Mouse (Mus musculus) embryo, embryonic 11.5 days (tissue): ENCODE measurements around the gene Zbtb17.

ENCODE experiments used
- DNase-seq: peaks from one replicate; pipeline ENCODE4 v3.0.0-alpha.2; 2012; ENCODE audit warnings: low read depth, low spot score

The Zbtb17 gene

DNA sequence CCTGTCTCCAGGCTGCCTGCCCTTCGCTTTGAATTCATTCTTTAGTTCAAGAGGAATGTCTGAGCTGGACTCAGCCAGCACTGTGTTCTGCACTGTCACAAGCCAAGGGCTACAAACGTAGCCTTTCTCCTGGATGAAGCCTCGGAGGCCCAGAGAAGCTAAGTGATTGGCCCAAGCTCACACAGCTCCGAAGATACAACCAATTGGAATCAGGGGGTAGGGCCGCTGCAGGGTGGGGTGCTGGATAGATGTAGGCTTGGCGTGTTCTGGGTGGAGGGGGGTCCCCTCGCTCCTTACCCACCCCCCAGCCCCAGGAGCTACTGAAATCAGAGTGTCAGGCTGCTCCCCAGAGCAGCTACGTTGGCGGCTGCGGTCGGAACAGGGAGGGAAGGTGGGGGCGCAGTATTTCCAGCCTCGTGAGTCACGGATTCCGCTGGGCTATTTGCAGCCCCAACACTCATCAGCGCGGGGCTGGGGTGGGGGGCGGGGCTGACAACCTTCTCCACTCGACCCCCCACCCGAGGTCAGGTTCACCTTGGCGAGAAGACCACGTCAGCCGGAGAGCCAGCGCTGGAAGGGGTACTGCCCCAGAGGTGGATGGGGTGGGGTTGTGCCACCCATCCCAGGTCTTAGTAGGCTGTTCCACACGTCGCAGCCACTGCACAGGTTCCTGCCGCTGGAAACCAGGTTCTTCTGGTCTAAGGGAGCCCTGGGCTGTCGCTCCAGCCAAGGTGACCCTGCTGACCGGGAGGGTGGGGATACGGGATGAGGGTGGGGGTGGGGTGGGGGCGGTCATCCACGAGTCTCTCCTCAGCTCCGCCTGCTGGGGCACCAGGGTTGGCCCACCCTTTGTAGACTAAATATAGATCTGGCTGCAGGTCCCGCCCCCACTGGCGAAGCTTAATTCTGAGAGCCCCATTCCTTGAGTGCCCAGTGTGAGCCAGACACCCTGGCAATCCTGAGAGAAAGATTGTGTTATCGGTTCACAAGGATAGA is 18.7 kb upstream of the Zbtb17 start:
- DNase-seq, result no peak

DNA sequence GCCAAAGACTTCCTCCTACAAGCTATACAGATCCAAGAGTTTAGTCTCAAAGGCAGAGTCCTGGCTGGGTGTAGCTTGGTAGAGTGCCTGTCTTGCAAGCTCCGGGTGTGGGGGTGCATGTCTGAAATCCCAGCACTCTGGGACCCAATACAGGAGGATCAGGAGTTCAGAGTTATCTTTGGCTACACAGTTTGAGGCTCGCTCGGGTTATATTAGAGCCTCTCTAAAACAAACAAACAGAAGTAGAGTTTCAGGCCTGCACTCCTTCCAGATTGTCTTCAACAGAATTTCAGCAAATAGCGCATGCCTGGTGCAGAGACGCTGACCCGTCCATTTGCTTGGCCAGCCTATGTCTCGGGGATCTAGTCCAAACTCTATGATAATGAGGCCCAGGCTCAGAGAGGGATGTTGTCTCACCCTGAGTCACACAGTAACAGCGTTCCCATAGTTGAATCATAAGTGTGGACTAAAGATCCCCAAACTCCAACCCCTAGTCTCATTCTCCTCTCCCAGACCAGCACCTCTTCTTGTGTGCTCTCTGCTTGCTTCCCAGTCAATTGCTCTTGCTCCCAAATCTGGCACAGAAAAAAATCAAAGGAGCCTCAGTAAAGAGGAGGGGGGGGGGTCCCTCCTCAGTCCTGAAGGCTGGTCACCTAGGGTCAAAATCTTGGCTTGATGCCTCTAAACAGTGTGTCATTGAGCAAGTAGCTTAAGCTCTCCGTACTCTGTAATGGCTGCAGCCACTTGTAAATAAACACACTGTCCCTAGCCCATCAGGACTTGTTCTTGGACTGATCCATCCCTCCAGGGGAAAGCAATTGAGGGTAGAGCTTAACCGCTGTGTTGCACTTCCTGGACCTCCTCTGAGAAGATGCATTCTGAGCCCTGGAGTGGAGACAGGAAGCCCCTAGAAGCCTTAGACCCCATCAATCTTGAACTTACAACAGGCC is 17.4 kb upstream of the Zbtb17 start:
- no peak for DNase-seq

DNA sequence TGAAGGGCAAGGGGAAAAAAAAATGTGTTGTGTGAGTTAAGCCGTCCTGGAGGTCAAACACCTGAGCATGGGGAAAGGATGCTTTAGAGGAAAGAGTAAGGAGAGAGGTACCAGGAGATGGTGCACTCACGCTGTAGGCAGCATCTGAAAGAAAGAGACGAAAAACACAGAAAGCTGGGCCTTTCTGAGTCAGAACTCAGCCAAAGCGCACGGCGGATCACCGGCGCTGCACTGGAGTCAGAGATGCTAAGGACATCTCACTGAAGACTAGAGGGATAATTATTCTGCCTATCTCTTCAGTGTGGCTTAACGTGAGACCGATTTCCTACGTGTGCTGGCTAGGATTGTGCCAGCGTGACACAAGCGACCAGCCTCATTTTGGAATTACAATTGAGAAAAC is 16.5 kb upstream of the Zbtb17 start:
- DNase-seq, result no peak

DNA sequence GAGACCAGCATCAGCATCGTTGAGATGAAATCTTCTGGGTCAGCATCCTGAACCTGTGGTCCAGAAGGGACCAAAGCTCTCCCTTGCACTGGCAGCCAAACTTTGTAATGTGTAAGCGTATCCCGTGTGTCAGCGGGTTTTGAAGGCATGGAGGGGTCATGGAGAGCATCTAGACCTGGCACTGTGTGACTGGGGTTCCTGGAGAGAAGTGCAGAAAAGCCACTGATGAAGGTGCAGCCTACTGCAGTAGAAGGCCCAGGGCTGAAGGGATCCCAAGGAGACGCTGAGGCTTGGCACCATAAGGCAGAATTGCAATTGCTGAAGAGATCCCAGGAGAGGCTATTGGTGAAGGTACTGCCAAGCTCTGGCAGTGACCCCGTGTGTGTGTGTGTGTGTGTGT is 15.1 kb upstream of the Zbtb17 start:
- DNase-seq, result no peak

DNA sequence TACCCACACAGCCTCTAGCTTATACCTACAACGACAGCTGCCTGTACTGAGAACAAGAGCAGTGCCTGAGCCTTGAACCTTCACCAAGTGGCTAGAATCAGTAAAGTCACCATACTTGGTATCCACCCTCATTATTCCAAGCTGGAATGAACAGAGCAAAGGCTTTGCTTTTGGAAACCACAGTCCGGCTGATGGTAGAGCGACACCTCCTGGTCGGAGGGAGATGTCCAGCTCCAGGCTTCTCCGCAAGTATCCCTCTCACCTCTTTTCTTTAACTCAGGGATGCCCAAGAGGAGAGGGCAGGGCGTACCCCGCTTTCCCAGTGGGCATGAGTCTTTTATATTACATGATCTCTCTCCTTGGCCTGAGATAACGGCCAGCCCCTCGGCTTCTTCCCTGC is 14.6 kb upstream of the Zbtb17 start:
- no peak for DNase-seq

DNA sequence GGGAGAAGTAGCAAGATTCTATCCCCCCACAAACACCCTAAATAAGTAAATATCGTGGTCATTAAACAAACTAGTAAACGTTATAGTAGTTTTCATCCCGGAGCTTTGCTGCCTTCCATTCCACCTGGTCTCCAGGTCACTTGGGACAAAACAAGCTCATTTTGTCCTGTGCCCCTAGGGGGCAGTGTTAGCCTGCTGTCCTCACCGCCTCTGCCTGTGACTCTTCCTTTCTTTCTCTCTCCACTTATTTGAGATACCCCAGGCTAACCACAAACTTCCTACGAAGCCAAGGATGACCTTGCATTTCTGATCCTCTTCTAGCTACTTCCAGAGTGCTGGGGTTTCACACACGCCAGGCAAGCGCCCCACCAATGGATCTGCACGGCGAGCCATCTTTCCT is 13.5 kb upstream of the Zbtb17 start:
- peak; percentile 40 for DNase-seq

DNA sequence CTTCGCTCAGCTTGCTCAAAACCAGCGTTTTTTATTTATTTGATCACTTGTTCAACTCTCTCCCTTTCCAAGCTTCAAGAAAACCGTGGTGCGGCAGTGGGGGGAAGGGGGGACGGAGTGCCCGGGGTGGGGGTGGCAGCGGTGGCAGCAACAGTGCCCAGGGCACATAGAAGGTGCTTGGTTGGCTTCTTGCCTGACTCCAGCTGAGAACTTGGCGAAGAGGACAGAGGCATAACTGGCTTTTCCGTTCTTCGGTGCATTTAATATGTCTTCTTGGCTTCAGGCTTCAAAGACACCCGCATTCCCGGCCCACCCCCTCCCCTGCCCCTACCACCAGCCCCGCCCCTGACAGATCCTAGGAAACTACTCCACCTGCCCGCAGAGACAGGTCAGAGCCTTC is 11.8 kb upstream of the Zbtb17 start:
- no peak for DNase-seq

DNA sequence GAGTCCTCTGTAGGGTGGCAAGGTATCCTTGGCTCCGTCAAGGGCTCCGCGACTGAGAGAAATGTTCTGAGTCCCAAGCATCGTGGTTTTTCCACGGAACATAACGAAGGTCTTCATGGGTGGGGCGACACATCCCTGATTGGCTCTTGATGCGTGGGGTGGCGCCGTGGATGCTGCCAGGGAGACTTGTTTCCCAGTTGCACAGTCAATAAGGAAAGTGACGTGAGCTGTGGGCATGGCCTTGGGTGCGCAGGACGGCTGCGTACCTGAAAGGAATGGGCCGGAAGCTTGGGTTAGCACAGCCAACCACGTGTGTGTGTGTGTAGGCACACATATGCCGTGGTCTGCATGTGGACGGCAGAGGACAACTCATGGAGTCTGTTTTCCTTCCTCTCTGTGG is 11.3 kb upstream of the Zbtb17 start:
- DNase-seq, result no peak

DNA sequence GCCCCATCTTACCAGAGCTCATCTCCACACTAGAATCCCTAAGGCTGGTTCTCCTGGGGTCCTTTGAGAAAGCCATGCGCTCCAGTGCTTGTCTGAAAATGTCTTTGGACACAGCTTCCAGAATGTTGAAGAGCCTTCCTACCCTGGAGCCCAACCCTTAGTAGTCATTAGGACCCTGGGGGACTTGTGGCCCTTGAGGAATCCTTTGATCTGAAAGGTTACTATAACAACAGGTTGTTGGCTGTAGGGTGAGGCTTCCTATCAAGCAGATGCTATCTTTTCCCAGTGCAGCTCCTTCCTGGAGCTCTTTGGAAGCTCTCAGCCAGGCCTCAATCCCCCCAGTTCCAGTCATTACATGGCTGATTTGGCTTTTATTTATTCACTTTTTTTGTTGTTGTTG is 8.5 kb upstream of the Zbtb17 start, which contains the start of gene Srarp:
Srarp (minus strand) TSS at position 132 of the 400 bp plus-strand sequence.
- no peak for DNase-seq

DNA sequence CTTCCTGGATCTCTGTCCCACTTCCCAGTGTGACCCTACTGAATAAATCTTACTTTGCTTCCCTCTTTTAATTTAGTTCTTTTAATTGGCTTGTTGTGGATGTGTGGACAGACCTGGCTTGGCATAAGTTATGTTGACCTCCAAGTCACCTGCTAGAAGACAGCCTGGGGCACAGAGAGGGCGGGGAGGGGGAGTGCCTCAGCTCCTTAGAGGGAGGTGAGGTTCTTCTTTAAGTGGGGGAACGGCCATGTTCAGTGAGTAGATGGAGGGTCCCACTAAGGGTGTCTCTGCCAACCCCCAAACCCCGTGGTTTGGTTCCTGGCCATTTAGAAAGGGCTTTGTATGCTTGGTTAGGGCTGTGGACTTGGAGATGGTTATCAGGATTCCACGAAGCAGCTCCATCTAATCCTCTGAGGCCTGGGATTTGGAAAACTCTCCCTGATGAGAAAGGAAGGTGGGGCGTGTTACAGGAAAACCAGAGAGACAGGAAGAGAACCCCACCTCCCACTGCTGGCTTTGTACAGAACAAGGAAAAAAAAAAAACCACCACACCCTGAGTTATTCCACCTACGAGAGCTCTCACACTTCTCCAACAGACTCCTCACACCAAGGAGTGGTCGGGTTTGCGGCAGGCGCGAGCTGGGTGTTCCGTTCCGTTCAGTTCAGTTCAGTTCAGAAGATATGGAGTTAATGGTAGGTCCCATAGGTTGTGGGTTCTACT is 5.2 kb upstream of the Zbtb17 start:
- no peak for DNase-seq

DNA sequence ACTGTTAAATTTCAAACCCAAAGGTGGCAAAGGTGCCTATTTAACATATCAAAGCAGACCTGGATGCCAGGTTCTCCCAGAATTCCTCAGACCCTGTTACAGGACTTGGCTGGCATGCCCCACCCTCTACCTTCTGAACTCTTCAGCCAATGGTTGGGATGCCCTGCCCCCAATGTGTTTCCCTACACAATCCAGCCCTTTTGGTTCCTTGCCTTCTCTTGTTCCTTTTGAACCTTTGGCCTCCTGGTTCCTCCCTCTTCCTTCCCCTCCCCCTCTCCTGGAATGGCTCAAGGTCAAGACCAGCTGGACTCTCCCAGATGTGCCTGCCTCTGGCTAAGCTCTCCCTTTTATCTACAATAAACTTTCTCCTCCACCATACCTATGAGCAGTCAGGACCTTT is 3.6 kb upstream of the Zbtb17 start:
- no peak for DNase-seq

DNA sequence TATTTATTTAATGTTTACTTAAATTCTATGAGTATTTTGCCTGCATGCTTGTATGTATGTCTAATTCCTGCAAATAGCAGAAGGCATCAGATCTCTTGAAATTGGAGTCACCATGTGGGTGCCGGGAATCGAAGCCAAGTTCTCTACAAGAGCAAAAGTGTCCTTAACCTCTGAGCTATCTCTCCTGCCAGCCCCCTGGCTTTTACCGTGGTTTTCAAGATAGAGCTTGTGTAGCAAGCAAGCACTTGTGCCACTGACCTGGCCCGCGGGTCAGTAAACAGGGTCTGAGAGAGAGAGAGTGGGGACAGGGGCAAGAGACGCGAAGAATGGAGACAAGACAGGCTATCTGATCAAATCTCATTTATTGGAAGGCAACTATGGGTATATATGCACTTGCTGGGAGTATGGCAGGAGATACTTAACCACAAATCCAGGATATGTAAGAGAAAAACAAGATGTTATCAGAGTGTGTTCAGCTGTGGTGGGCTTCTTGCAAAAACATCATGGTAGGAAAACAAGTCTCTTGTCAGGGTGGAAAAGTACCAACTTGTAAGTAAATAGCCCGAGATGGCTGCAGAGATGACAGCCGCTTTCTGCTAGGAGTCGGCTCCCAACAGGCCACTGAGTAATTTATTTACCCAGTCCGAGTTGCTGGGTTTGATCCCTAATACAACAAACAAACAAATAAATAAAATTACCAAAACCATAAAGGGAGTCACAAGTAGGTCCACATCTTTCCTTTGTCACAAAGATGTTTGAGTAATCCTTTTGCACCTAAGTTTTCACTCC is 619 bp upstream of the Zbtb17 start:
- no peak for DNase-seq

DNA sequence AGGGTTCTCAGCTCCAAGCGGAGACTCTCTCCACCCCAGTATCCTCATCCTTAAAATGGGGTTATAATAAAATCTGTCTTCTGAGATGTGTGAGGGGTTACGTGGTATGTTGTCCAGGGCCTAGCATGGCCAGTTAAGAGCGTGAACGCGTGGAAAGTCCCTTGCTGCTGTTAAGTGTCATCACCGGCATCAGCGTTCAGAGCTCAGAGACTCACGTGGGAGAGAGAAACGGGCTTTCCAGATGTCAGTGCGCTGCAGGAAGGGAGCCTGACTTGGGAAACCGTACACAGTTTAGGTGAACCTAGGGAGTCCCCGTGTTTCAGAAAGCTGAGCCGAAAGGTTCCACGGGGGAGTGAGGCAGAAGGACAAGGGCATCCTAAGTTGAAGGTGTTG is 870 bp downstream of the Zbtb17 start:
- DNase-seq, result no peak

DNA sequence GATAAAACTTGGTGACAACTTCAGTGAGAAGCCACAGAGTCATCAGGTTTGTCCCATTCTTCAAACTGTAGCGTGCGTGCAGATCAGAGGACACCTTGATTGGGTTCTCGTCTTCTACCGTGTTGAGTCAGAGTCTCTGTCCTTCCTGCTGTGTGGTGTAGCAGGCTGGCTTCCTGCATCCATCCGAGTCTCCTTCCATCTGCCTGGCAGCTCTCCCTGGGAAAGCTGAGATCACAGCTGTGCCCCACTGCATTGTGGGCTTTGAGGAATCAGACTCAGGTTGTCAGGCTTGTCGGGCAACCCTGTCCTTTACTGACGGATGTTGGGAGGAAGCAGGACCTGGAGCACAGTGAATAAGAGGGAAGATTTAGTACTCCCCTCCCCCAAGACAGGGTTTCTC is 1.8 kb downstream of the Zbtb17 start:
- no peak for DNase-seq

DNA sequence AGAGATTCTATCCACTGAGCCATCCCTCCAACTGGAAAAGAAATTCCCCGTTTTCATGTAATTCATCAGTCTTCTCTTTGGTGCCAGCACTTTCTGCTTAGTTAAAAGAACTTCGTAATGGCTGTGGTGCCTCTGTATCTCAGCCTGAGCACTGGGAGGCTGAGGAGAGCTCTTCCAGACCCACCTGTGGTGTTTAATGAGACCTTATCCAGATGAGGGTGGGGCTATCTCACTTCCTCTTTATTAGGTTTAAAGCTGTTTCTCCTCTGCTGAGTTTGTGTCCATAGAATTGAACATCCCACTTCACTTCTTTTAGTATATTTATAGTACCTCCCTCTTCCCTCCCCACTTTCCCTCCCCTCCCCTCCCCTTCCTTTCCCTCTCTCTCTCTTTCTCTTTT is 6.8 kb downstream of the Zbtb17 start:
- DNase-seq, result no peak

DNA sequence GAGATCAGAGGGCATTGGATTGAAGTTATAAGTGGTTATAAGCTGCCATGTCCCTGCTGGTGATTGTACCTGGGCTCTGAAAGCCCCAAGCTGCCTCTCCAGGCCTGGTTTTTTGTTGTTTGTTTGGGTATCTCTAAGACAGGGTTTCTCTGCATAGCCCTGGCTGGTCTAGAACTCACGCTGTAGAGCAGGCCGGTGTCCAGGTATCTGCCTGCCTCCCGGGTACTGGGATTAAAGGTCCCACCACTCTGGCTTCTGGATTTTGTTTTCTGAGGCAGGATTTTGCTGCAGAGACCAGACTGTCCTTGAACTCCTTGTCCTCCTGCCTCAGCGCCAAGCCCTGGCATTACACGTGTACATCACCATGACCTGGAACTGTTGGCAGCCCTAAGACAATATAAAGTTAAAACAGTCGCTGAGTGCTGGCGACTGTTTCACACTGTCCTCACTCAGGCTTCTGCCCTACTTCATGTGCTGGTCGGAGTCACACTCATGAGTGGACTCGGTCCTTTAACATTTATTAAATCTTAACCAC is 7.5 kb downstream of the Zbtb17 start:
- DNase-seq, result no peak

DNA sequence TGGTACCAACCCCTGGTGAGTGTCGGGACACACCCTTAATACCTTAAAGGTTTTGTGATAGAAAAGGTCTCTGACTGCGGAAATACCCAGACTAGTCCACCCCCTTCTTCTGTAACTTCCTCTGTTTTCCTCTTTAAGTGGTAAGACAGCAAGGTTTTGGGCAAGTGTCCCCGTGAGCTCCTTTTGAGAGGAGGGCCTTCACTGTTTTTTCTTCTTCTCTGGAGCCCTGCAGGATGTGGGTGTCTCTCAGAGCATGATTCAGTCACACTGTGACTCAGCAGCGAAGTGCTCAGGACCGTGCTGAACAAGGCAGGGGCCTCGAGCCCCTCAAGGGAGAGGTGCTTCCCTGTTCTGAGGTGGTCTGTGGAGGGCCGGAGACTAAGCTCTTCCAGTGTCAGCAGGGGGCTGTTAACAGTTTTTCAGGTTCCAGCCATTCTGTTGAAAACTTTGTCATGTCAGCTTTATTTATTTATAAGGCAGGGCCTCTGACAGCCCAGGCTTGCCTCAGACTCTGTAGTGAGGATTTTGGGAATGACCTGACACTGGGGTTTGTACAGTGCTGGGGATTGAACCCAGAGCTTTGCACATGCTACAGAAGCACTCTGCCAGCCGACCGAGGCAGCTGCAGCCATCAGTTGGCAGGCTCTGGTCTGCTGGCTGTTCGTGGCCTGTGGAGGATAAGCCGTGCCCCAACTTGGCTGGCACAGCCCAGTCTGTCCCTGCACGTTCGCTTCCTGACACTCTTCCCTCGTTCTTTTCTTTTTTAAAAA is 10.3 kb downstream of the Zbtb17 start:
- DNase-seq, result no peak

DNA sequence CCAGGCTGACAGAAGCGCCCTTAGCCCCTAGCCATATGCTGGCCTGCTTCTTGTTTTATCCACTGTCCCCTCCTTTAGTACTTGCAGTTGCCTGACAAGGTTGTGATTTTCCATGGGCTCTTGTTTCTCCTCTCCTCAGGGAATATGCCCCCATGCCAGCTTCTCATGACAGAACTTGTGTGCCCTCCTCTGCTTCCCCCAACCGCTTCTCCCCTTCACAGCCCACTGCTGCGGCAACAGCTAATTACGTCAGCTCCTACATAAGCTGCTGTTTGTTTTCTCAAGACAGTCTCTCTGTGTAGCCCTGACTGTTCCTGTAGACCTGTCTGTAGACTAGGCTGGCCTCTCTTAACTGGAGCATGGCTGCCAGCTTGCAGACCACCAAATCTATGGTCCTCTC is 11.1 kb downstream of the Zbtb17 start:
- DNase-seq, result no peak

DNA sequence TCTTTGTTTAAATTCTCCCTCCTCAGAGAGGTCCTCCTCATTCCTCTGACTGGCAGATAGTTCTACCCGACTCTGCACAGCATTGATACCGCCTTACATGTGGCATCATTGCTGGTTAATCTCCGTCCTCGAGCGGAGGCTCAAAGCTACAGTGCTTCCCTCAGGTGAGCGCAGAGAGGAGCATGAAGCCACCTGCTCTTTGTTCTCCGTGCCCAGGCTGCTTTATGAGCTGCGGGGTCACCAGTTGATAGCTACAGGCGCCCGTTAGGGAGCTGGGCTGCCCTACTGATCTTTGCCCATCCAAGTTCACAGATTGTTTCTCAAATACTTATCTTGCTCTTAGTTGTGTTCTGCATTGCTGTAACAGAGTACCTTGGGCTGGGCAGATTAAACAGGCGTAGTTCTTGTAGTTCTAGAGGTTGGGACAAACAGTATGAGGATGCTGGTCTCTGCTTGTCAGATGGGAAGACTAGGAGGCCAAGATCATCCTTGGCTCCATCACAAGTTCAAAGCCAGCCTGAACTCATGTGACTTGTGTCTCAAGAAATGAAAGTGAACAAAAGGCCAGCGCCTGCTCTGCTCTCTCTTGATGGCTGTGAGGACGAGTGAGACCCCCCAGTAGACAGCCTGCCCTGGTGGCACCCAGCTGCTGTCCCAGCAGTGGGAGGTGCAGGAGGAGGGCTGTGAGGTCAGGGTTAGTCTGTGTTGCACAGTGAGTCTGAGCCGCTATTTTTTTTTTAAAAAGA is 11.9 kb downstream of the Zbtb17 start:
- DNase-seq, result no peak
